Mouse (Mus musculus): Measurements from ENCODE around the gene Ubqln2. TPM values are rescaled to one million over a fixed set of nuclear protein-coding genes. Genes with fewer than 3 reads are reported as not detected.

Gene Ubqln2
- polyA plus RNA-seq, 1 experiment from 2014 or later = 16.8 TPM

Other genes with a start within 250 kb of the Ubqln2 start
- not detected in 2 replicates for gene Cypt3, start 60.4 kb downstream of the Ubqln2 start, polyA plus RNA-seq (2015; fragmentation: Nextera tagmentation; extraction: Ambion mirVana)
- 7.7 and 8.3 TPM in 2 replicates for gene Kctd12b, start 198.2 kb downstream of the Ubqln2 start, polyA plus RNA-seq (2015; fragmentation: Nextera tagmentation; extraction: Ambion mirVana)
- gene Nbdy, start 225.4 kb downstream of the Ubqln2 start, polyA plus RNA-seq (2015; fragmentation: Nextera tagmentation; extraction: Ambion mirVana) = 114 and 117 TPM in 2 replicates

Measured in limb, embryonic 15.5 days (tissue).